Mouse (Mus musculus) cortical plate, adult 2 months (tissue): ENCODE data around the gene Uggt1.

Experiments
- CTCF ChIP-seq: fragments of 200-500 bp; IDR thresholded peaks from 2 replicates; pipeline ENCODE4 v1.5.1; 2011; ENCODE audit warnings: mild to moderate bottlenecking, control low read depth, low read length; ENCODE audit not compliant: insufficient read depth; ENCODE audit errors: extremely low read depth
- POLR2A ChIP-seq: fragments of 200-500 bp; IDR thresholded peaks from 2 replicates; pipeline ENCODE4 v1.6.1; 2011; ENCODE audit warnings: mild to moderate bottlenecking, low read length, control low read depth; ENCODE audit not compliant: insufficient read depth; ENCODE audit errors: extremely low read depth

GRCm38 (mm10) chr1:36277267-36278060 is 32.9 kb upstream of the Uggt1 start:
- TF ChIP-seq CTCF, result peak; percentile 76
- no peak for TF ChIP-seq POLR2A
